Mouse (Mus musculus) olfactory bulb, adult 2 months (tissue): ENCODE measurements around the gene Hexim2.

Experiments used
- CTCF ChIP-seq: fragments of 200-500 bp; IDR thresholded peaks from 2 replicates; pipeline ENCODE4 v1.5.1; 2012; ENCODE audit warnings: low read depth, mild to moderate bottlenecking, low read length, moderate library complexity; ENCODE audit not compliant: insufficient read depth
- POLR2A ChIP-seq: fragments of 200-500 bp; IDR thresholded peaks from 2 replicates; pipeline ENCODE4 v1.6.1; 2012; ENCODE audit warnings: mild to moderate bottlenecking, low read depth, low read length, moderate library complexity; ENCODE audit not compliant: insufficient read depth

DNA sequence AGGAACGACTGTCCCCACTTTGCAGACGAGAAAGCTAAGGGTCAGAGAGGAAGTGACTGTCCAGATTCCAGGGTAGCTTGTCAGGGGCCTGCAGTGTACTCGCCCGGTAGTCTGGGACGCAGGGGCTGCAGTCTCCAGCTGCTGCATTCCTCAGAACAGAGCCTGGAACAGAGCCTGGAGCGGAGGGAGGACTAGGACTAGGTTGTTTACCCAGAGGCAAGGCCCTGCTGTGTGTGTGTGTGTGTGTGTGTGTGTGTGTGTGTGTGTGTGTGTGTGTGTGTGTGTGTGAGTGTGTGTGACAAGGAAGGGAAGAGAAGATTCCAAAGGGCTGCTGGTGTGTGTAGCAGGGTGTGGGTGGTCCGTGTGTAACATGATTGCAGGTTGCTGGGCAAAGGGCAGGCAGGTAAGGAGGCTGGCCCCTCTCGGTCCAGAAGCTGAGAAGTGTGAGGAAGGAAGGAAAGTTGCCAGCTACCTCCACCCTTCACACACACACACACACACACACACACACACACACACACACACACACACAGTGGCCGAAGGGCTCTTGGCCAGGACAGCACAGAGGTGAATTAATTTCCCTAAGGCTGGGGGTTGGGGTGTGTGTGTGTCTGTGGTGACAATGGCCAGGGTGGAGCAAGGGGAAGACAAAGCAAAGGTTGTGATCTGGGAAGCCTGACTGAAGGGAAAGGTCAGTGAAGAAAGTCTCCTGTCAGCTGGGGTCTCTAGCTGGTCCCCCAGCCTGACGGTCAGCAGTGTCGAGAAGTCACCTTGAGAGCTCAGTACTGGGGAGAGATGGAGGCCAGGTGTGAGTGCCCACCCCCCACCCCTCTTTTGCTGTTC is 9.1 kb downstream of the Hexim2 start:
- no peak for TF ChIP-seq POLR2A
- no peak for TF ChIP-seq CTCF
